9 mouse cellular contexts compared by ENCODE assay signal in the genomic region with DNA sequence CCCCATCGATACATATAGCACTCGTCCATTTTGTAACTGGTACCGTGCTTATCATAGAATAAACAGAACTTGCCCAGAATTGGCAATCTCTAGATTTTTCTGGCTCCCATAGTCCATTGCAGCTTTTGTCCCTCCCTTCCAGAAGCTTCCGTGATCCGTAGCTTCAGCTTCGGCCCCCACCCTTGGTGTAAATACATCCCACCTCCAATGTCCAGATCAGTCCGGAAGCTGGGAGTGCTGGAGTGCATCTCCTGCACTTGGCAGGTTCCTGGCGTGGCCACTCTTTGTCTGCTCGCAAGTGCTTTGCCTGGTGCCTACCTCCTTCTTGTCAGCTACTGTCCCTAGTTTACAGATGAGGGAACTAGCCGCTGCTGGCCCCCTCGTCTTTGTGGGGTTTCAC. TPM values are rescaled to one million over a fixed set of nuclear protein-coding genes. Genes with fewer than 3 reads are reported as not detected.
DNase-seq lines count a peak whose midpoint lies in the region; ATAC-seq and TF ChIP-seq lines count a peak whose summit lies in the region.
"Had no signal": no experiment of that assay in that cellular context is flagged by ENCODE, and none has a peak within 500 bp of the region (broad histone marks: within the 10 kb centered on the region; RNA-seq: fewer than 3 reads in every experiment).

No protein-coding gene starts in this region.

- no peak overlapping the region for H3K9ac ChIP-seq in ES-Bruce4 (ENCODE audit: low read depth, poor library complexity, severe bottlenecking)
- no peak overlapping the region for H3K9ac ChIP-seq in liver, embryonic 15.5 days

- intact Hi-C loops in heart, postnatal 14 days (cut with DNase I): no loop called here
- intact Hi-C loops in left cerebral cortex, postnatal 10 days (cut with DNase I): no loop called here

- H3K36me3 ChIP-seq in ES-Bruce4 (ENCODE audit: control insufficient read depth, insufficient read depth, low read length, poor library complexity, severe bottlenecking): no peaks in the 10 kb centered on the region
- H3K36me3 ChIP-seq in embryonic facial prominence, embryonic 10.5 days (replicated peaks): peaks cover 46% of the 10 kb centered on the region
- 0 out of 2 replicates have a peak, but pooled peaks cover 6% of the 10 kb centered on the region for H3K36me3 ChIP-seq in liver, embryonic 15.5 days (replicated peaks)

- WGBS in embryonic facial prominence, embryonic 10.5 days: 55% methylated on average over 11 of the region's 11 CpGs
- 50% methylated on average over 11 of the region's 11 CpGs for WGBS in liver, embryonic 15.5 days (ENCODE audit: insufficient replicate concordance)

- no peak for TF ChIP-seq CTCF in ES-Bruce4 (IDR thresholded peaks at IDR 0.05; ENCODE audit: low read depth, low read length)

- peak overlapping the region; percentile 59 for H3K27ac ChIP-seq in ES-Bruce4 (ENCODE audit: insufficient read depth, low read length)
- H3K27ac ChIP-seq in embryonic facial prominence, embryonic 10.5 days (replicated peaks): peak overlapping the region; percentile 55
- peak overlapping the region; percentile 19; the same call in 1 of the 2 replicates for H3K27ac ChIP-seq in liver, embryonic 15.5 days (replicated peaks)

- no peak overlapping the region for H3K4me3 ChIP-seq in ES-Bruce4 (ENCODE audit: low read depth, low read length)
- no peak overlapping the region for H3K4me3 ChIP-seq in embryonic facial prominence, embryonic 10.5 days
- no peak overlapping the region for H3K4me3 ChIP-seq in liver, embryonic 15.5 days (replicated peaks)
- H3K4me3 ChIP-seq: megakaryocyte, embryonic 14.5 days had no signal

- no peak for TF ChIP-seq EP300 in ES-Bruce4 (IDR thresholded peaks at IDR 0.05; ENCODE audit: insufficient read depth, low read depth, low read length)

- ATAC-seq in liver, embryonic 15.5 days (ENCODE audit: insufficient read depth): no peak

- peaks cover 30% of the 10 kb centered on the region for H3K4me1 ChIP-seq in ES-Bruce4 (ENCODE audit: control insufficient read depth, insufficient read depth, low read length)
- peaks cover 43% of the 10 kb centered on the region for H3K4me1 ChIP-seq in embryonic facial prominence, embryonic 10.5 days
- H3K4me1 ChIP-seq in liver, embryonic 15.5 days (replicated peaks): peaks cover 54% of the 10 kb centered on the region

- TF ChIP-seq POLR2A in ES-Bruce4 (IDR thresholded peaks at IDR 0.05; ENCODE audit: insufficient read depth, low read length): no peak

- no peaks in the 10 kb centered on the region for H3K9me3 ChIP-seq in ES-Bruce4 (replicated peaks; ENCODE audit: control insufficient read depth, insufficient read depth, low read length, poor library complexity, severe bottlenecking)
- H3K9me3 ChIP-seq in embryonic facial prominence, embryonic 10.5 days: no peaks in the 10 kb centered on the region
- H3K9me3 ChIP-seq in liver, embryonic 15.5 days (replicated peaks): no peaks in the 10 kb centered on the region
- H3K9me3 ChIP-seq: megakaryocyte, embryonic 14.5 days had no signal

- no peak for DNase-seq in embryonic facial prominence, embryonic 10.5 days (ENCODE audit: low spot score)
- peak; percentile 42 to 48 for DNase-seq in heart, postnatal 14 days
- no peak for DNase-seq in urinary bladder, postnatal 25 days (ENCODE audit: low spot score)
- DNase-seq in left cerebral cortex, postnatal 10 days (ENCODE audit: extremely low spot score in 1 of 2, low spot score in 2 of 2): no peak
- DNase-seq in layer of hippocampus, postnatal 36 days: no peak
- DNase-seq in gastrocnemius, postnatal 10 days: no peak

- no peaks in the 10 kb centered on the region for H3K27me3 ChIP-seq in ES-Bruce4 (ENCODE audit: control insufficient read depth, insufficient read depth, low read length, poor library complexity, severe bottlenecking)
- peaks cover 4% of the 10 kb centered on the region; the same call in 1 of the 2 replicates for H3K27me3 ChIP-seq in embryonic facial prominence, embryonic 10.5 days (replicated peaks; ENCODE audit: low read depth, poor library complexity, severe bottlenecking)
- no peaks in the 10 kb centered on the region for H3K27me3 ChIP-seq in liver, embryonic 15.5 days

- no peak overlapping the region for H3K4me2 ChIP-seq in liver, embryonic 15.5 days

RNA-seq across cellular contexts. Expression of a gene that starts 32.9 kb away (rescaled TPM):
- polyA plus RNA-seq in ES-Bruce4 (2011; ENCODE audit: insufficient read depth, insufficient read length, low read depth, missing spikeins): 65.5 and 71.6 TPM in 2 replicates
- 43.9 and 46.4 TPM in 2 replicates for polyA plus RNA-seq in embryonic facial prominence, embryonic 10.5 days (2016; fragmentation: Nextera tagmentation; extraction: Ambion mirVana)
- total RNA-seq in heart, postnatal 14 days (2021): 10 to 100 TPM; 31.2 to 33.4 TPM
- 8.5 and 11.6 TPM in 2 replicates for polyA plus RNA-seq in liver, embryonic 15.5 days (2015; fragmentation: Nextera tagmentation; extraction: Ambion mirVana)
- 10 to 100 TPM; 26.0 to 26.6 TPM for total RNA-seq in left cerebral cortex, postnatal 10 days (2021)
- total RNA-seq in layer of hippocampus, postnatal 36 days (2021): 10 to 100 TPM; 14.0 to 17.7 TPM
- total RNA-seq in gastrocnemius, postnatal 10 days (2021): 10 to 100 TPM; 16.5 to 22.5 TPM

RNA-seq across cellular contexts. Expression of a gene that starts 52.6 kb away (rescaled TPM):
- 114 and 117 TPM in 2 replicates for polyA plus RNA-seq in ES-Bruce4 (2011; ENCODE audit: insufficient read depth, insufficient read length, low read depth, missing spikeins)
- 196 and 200 TPM in 2 replicates for polyA plus RNA-seq in embryonic facial prominence, embryonic 10.5 days (2016; fragmentation: Nextera tagmentation; extraction: Ambion mirVana)
- total RNA-seq in heart, postnatal 14 days (2021): 10 to 100 TPM; 66.3 to 75.0 TPM
- 79.8 and 80.2 TPM in 2 replicates for polyA plus RNA-seq in liver, embryonic 15.5 days (2015; fragmentation: Nextera tagmentation; extraction: Ambion mirVana)
- total RNA-seq in left cerebral cortex, postnatal 10 days (2021): 100 to 1,000 TPM; 145 to 166 TPM
- 100 to 1,000 TPM; 110 to 112 TPM for total RNA-seq in layer of hippocampus, postnatal 36 days (2021)
- 100 to 1,000 TPM; 156 to 177 TPM for total RNA-seq in gastrocnemius, postnatal 10 days (2021)

RNA-seq across cellular contexts. Expression of a gene that starts 52.6 kb away (rescaled TPM):
- polyA plus RNA-seq in ES-Bruce4 (2011; ENCODE audit: insufficient read depth, insufficient read length, low read depth, missing spikeins): 14.7 and 17.0 TPM in 2 replicates
- polyA plus RNA-seq in embryonic facial prominence, embryonic 10.5 days (2016; fragmentation: Nextera tagmentation; extraction: Ambion mirVana): 7.8 and 8.9 TPM in 2 replicates
- total RNA-seq in heart, postnatal 14 days (2021): 10 to 100 TPM; 12.0 to 13.4 TPM
- 2.0 and 2.5 TPM in 2 replicates for polyA plus RNA-seq in liver, embryonic 15.5 days (2015; fragmentation: Nextera tagmentation; extraction: Ambion mirVana)
- 10 to 100 TPM; 36.3 to 38.9 TPM for total RNA-seq in left cerebral cortex, postnatal 10 days (2021)
- total RNA-seq in layer of hippocampus, postnatal 36 days (2021): 10 to 100 TPM; 32.4 to 34.7 TPM
- total RNA-seq in gastrocnemius, postnatal 10 days (2021): 10 to 100 TPM in 1 of 2 experiments, 1 to 10 TPM in 1; 9.9 to 12.9 TPM

Comparison
In these comparisons a context has a peak if more than half of its experiments do, and no peak if none do; other contexts are left out.
1. DNase-seq: peak in heart, postnatal 14 days (2 of 2); none in embryonic facial prominence, embryonic 10.5 days (single experiment), urinary bladder, postnatal 25 days (single experiment), left cerebral cortex, postnatal 10 days (0 of 2), layer of hippocampus, postnatal 36 days (0 of 2) and gastrocnemius, postnatal 10 days (single experiment).
2. Peak in every context shown above with its lines, with median percentiles within 50 percentile points of each other: H3K27ac ChIP-seq.